Mouse (Mus musculus): ENCODE measurements around the gene Gm20696. TPM values are rescaled to one million over a fixed set of nuclear protein-coding genes. Genes with fewer than 3 reads are reported as not detected.

The Gm20696 gene
- polyA plus RNA-seq, 1 experiment from 2014 or later, result 1.9 TPM

DNA sequence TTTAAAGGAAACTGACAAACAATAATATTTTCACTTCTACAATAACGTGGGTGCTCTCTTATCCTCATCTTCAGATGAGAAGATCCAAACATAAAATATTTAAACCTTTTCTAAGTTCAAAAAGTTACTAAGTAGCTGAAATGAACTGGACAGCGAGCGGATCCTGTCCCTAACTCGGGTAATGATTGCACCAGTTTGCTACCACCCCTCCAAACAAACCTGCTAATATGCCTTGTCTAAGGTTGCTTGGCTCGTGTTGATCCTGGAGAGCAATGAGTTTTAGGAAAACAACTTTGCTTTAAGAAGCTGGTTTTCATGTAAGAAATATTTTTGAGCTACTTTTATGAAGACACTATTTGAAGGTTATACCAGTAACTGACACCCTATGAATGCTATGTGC lies 341.1 kb downstream of the Gm20696 start:
- no peak overlapping the region for H3K9ac ChIP-seq (ENCODE audit: low read length)
- H3K9me3 ChIP-seq (replicated peaks; ENCODE audit: control insufficient read depth, low read length), result no peaks in the 10 kb centered on the region
- ATAC-seq (ENCODE audit: insufficient read depth, low FRiP score), result no peak
- WGBS, result 79% methylated on average over 5 of the region's 5 CpGs
- no peak overlapping the region for H3K4me3 ChIP-seq (replicated peaks; ENCODE audit: low read length)
- H3K4me2 ChIP-seq (ENCODE audit: low read depth, low read length), result no peak overlapping the region
- H3K27me3 ChIP-seq (ENCODE audit: control insufficient read depth, insufficient read depth, low read length), result no peaks in the 10 kb centered on the region
- no peaks in the 10 kb centered on the region for H3K36me3 ChIP-seq (ENCODE audit: control insufficient read depth, insufficient read depth, low read length)
- H3K4me1 ChIP-seq (ENCODE audit: control insufficient read depth, insufficient read depth, low read length), result peaks cover 21% of the 10 kb centered on the region
- H3K27ac ChIP-seq (ENCODE audit: low read length), result no peak overlapping the region

- Histone ChIP-seq H3K27ac (ENCODE audit: low read length) (no peak overlapping the region), H3K27me3 (ENCODE audit: control insufficient read depth, insufficient read depth, low read length) (no peaks in the 10 kb centered on the region), H3K4me2 (ENCODE audit: low read depth, low read length) (no peak overlapping the region), H3K4me1 (ENCODE audit: control insufficient read depth, insufficient read depth, low read length) (peaks cover 12% of the 10 kb centered on the region; the same call in 1 of the 2 replicates), H3K9ac (ENCODE audit: low read length) (no peak overlapping the region), H3K4me3 (replicated peaks; ENCODE audit: low read length) (no peak overlapping the region), H3K36me3 (ENCODE audit: control insufficient read depth, insufficient read depth, low read length) (no peaks in the 10 kb centered on the region), H3K9me3 (replicated peaks; ENCODE audit: control insufficient read depth, low read length) (no peaks in the 10 kb centered on the region)
- no peak for ATAC-seq (ENCODE audit: insufficient read depth, low FRiP score)
- WGBS, result 82% methylated on average over 8 of the region's 8 CpGs
Measured at GRCm38 (mm10) chr6:99322132-99322904, 344.3 kb downstream of the Gm20696 start.

DNA sequence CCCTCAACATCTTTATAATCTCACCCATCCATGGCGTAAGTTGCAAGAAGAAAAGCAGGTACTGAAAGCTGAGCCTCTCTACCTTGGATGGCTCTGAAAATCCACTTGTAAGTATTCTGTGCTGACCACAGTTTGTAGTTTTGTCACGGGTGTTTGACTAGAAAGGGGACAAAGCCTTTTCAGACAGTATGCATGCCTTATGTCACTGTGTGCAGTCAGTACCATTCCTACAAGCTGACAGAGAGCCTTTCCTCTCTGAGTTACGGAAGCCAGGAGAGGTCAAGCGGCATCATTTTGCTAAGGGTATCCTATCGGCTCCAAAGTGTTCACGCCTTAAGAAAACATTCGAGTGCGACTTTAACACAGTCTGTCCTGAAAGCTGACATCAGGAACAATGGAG lies 346.2 kb downstream of the Gm20696 start:
- ATAC-seq (ENCODE audit: insufficient read depth, low FRiP score), result no peak
- Histone ChIP-seq H3K4me3 (replicated peaks; ENCODE audit: low read length) (no peak overlapping the region), H3K9me3 (replicated peaks; ENCODE audit: control insufficient read depth, low read length) (no peaks in the 10 kb centered on the region), H3K9ac (ENCODE audit: low read length) (no peak overlapping the region), H3K4me2 (ENCODE audit: low read depth, low read length) (no peak overlapping the region), H3K27me3 (ENCODE audit: control insufficient read depth, insufficient read depth, low read length) (no peaks in the 10 kb centered on the region), H3K4me1 (ENCODE audit: control insufficient read depth, insufficient read depth, low read length) (peaks cover 2% of the 10 kb centered on the region; the same call in 1 of the 2 replicates), H3K36me3 (ENCODE audit: control insufficient read depth, insufficient read depth, low read length) (no peaks in the 10 kb centered on the region), H3K27ac (ENCODE audit: low read length) (no peak overlapping the region)
- WGBS, result 63% methylated on average over 8 of the region's 8 CpGs

DNA sequence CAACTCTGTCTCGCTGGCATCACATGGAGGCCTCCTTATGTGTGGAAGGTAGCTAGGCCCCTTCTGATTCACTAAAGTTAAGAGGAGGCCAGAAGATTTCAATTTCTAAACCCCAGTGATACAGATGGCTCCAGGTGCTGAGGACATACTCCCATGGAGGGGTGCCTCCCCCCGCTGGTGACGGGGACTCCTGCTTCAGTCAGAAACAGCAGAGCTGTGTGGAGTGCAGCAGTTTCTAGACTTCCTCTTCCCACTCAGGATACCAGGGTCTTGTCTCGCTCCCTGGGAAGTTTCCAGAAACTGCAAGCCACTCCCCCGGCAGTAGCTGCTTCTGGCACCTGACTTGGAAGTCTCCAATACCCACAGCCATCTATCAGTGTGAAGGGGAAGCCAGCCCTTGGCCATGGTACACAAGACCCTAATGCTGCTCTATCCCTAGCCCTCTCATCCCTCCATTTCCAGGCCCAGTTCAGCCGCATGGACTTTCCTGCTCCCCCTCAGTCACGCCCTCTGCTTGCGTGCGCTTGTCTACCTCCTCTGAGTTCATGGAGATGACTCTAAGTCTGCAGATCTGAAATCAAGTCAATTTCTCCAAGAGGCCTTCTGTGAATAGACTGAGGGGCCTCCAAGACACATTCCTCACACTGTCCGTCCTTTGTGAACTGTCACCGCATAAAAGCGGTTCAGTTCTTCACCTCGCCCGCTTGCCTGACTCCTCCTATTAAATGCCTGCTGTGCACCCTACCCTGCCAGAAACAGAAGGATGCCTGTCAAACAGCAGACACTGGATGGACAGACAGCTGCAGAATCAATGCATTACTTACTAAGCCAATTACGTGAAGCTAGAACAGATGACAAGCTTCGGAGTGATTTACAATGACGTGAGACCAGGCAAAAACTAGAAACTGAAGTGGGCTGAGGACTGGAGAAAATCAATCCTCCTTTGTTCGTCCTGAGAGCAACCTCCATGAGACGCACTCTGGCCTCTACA lies 346.9 kb downstream of the Gm20696 start:
- Histone ChIP-seq H3K36me3 (ENCODE audit: control insufficient read depth, insufficient read depth, low read length) (no peaks in the 10 kb centered on the region), H3K4me2 (ENCODE audit: low read depth, low read length) (no peak overlapping the region), H3K4me1 (ENCODE audit: control insufficient read depth, insufficient read depth, low read length) (peaks cover 2% of the 10 kb centered on the region; the same call in 1 of the 2 replicates), H3K27ac (ENCODE audit: low read length) (no peak overlapping the region), H3K27me3 (ENCODE audit: control insufficient read depth, insufficient read depth, low read length) (no peaks in the 10 kb centered on the region), H3K9ac (ENCODE audit: low read length) (no peak overlapping the region), H3K9me3 (replicated peaks; ENCODE audit: control insufficient read depth, low read length) (no peaks in the 10 kb centered on the region), H3K4me3 (replicated peaks; ENCODE audit: low read length) (no peak overlapping the region)
- WGBS, result 71% methylated on average over 19 of the region's 19 CpGs
- ATAC-seq (ENCODE audit: insufficient read depth, low FRiP score), result no peak

DNA sequence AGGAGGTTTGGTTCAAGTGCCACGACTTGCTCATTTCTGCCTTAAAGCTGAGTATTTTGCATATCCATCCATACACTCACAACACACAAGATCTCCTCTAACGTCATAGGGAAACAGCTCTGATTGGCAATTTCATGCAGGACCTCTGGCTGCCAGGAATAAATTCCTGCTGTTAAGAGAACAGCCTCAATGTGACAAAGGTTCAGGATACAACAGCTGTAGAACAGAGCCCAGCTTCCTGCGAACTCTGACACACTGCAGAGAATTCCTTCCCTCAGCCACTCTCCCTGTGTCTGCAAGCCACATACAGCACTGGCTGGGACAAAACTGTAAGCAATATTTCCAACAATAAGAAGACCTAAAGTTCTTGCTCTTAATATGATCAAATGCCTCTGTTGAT lies 351.9 kb downstream of the Gm20696 start:
- H3K9me3 ChIP-seq (replicated peaks; ENCODE audit: control insufficient read depth, low read length), result no peaks in the 10 kb centered on the region
- H3K9ac ChIP-seq (ENCODE audit: low read length), result no peak overlapping the region
- no peak overlapping the region for H3K27ac ChIP-seq (ENCODE audit: low read length)
- ATAC-seq (ENCODE audit: insufficient read depth, low FRiP score), result no peak
- no peak overlapping the region for H3K4me2 ChIP-seq (ENCODE audit: low read depth, low read length)
- no peaks in the 10 kb centered on the region for H3K36me3 ChIP-seq (ENCODE audit: control insufficient read depth, insufficient read depth, low read length)
- WGBS, result 59% methylated on average over 3 of the region's 3 CpGs
- no peak overlapping the region for H3K4me3 ChIP-seq (replicated peaks; ENCODE audit: low read length)
- H3K27me3 ChIP-seq (ENCODE audit: control insufficient read depth, insufficient read depth, low read length), result no peaks in the 10 kb centered on the region
- peaks cover 2% of the 10 kb centered on the region; the same call in 1 of the 2 replicates for H3K4me1 ChIP-seq (ENCODE audit: control insufficient read depth, insufficient read depth, low read length)

DNA sequence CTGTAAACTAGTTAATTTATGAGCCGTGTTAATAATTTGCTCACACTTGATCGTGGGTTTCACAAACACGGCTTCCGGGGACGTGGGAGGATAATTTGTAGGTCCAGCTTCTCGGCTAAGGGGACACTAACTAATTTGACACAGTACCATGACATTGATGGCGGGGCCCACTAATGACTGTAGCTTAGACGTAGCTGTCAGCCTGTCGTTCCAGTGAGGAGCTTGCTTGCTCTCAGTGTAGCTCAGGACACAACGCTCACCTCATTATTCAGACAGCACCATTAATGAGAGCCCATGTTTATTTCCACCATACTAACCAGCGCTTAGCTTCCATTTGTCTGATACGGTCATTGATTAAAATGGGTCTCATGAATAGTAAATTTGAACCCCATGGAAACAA lies 356.1 kb downstream of the Gm20696 start:
- H3K27ac ChIP-seq (ENCODE audit: low read length), result no peak overlapping the region
- no peak overlapping the region for H3K4me2 ChIP-seq (ENCODE audit: low read depth, low read length)
- no peaks in the 10 kb centered on the region for H3K9me3 ChIP-seq (replicated peaks; ENCODE audit: control insufficient read depth, low read length)
- ATAC-seq (ENCODE audit: insufficient read depth, low FRiP score), result no peak
- H3K36me3 ChIP-seq (ENCODE audit: control insufficient read depth, insufficient read depth, low read length), result no peaks in the 10 kb centered on the region
- H3K27me3 ChIP-seq (ENCODE audit: control insufficient read depth, insufficient read depth, low read length), result no peaks in the 10 kb centered on the region
- WGBS, result 79% methylated on average over 12 of the region's 12 CpGs
- H3K9ac ChIP-seq (ENCODE audit: low read length), result no peak overlapping the region
- no peaks in the 10 kb centered on the region for H3K4me1 ChIP-seq (ENCODE audit: control insufficient read depth, insufficient read depth, low read length)
- no peak overlapping the region for H3K4me3 ChIP-seq (replicated peaks; ENCODE audit: low read length)

- 89% methylated on average over 3 of the region's 3 CpGs for WGBS
- H3K4me1 ChIP-seq (ENCODE audit: control insufficient read depth, insufficient read depth, low read length), result no peaks in the 10 kb centered on the region
- no peak for ATAC-seq (ENCODE audit: insufficient read depth, low FRiP score)
- H3K27ac ChIP-seq (ENCODE audit: low read length), result no peak overlapping the region
- no peak overlapping the region for H3K4me3 ChIP-seq (replicated peaks; ENCODE audit: low read length)
- no peaks in the 10 kb centered on the region for H3K9me3 ChIP-seq (replicated peaks; ENCODE audit: control insufficient read depth, low read length)
- no peaks in the 10 kb centered on the region for H3K27me3 ChIP-seq (ENCODE audit: control insufficient read depth, insufficient read depth, low read length)
- H3K36me3 ChIP-seq (ENCODE audit: control insufficient read depth, insufficient read depth, low read length), result no peaks in the 10 kb centered on the region
- H3K9ac ChIP-seq (ENCODE audit: low read length), result no peak overlapping the region
- H3K4me2 ChIP-seq (ENCODE audit: low read depth, low read length), result no peak overlapping the region
Measured at GRCm38 (mm10) chr6:99310171-99310500, 356.5 kb downstream of the Gm20696 start.

DNA sequence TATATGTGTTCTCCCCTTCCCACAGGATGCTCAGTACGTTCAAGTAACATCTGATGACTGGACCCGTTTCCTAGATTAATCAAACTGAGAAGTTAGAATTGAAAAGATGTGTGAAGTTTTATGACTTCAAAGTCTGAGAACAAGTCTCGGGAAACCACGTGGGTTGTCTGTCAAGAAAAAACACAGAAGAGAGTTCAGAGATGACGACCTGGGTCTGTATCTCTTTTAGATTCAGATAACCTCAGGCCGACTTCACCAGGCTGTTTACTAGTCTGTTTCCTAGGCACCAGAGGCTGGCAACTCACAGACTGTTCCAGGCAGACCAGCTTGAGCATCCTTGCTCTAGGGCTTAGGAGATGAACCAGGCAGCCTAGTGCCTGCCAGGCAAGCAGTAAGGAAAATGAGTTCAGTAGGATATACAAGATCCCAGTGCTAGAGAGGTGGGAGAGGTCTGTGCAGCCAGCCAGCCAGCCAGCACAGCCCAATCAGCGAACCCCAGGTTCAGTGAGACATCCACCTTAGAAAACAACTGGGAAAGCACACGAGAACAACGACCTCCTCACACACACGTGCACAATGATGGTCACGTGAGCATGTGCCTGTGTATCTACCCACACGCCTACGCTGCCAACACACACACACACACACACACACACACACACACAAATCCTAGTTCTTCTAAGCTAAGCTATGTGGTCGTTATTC lies 357.0 kb downstream of the Gm20696 start:
- 74% methylated on average over 14 of the region's 14 CpGs for WGBS
- H3K36me3 ChIP-seq (ENCODE audit: control insufficient read depth, insufficient read depth, low read length), result no peaks in the 10 kb centered on the region

More for the DNA sequence above, 357.0 kb downstream of the Gm20696 start:
- Histone ChIP-seq H3K9ac (ENCODE audit: low read length) (no peak overlapping the region), H3K27me3 (ENCODE audit: control insufficient read depth, insufficient read depth, low read length) (no peaks in the 10 kb centered on the region), H3K4me3 (replicated peaks; ENCODE audit: low read length) (no peak overlapping the region), H3K9me3 (replicated peaks; ENCODE audit: control insufficient read depth, low read length) (no peaks in the 10 kb centered on the region), H3K4me2 (ENCODE audit: low read depth, low read length) (no peak overlapping the region), H3K27ac (ENCODE audit: low read length) (no peak overlapping the region), H3K4me1 (ENCODE audit: control insufficient read depth, insufficient read depth, low read length) (no peaks in the 10 kb centered on the region)
- no peak for ATAC-seq (ENCODE audit: insufficient read depth, low FRiP score)

Data from stomach, embryonic 16.5 days (tissue).